Mouse (Mus musculus) thymus, adult 2 months (tissue): ENCODE data around the gene Vmn2r117.

Source experiments
- CTCF ChIP-seq: fragments of 200-500 bp; IDR thresholded peaks from 2 replicates; pipeline ENCODE4 v1.5.1; 2012; ENCODE audit warnings: mild to moderate bottlenecking, control low read depth, low read length, moderate library complexity, borderline replicate concordance; ENCODE audit not compliant: control insufficient read depth, poor library complexity, insufficient read depth; ENCODE audit errors: extremely low read depth
- POLR2A ChIP-seq: fragments of 200-500 bp; IDR thresholded peaks from 2 replicates; pipeline ENCODE4 v1.6.1; 2012; ENCODE audit warnings: mild to moderate bottlenecking, low read length, control low read depth, moderate library complexity; ENCODE audit not compliant: control insufficient read depth, poor library complexity, insufficient read depth; ENCODE audit errors: extremely low read depth

DNA sequence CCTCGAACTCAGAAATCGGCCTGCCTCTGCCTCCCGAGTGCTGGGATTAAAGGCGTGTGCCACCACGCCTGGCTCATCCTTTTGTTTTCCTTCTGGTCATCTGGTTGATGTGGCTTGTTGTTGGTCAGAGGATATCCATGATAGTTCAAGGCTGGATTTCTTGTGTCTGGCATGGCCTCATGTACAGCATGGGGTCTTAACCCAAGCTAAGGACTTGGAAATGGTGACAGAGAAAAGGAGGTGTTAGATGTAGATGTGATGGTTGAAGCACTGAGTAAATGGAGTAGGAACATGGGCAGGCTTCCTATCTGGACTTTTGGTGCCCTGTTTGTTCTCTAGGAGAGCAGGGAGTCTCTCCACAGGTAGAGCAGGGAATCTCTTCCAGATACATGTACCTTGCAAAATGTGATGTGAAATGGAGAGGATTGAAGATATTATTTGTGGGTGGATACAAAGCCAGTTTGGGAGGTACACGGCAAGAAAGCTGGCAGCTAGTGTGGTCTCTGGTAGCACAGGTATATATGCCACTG, 46.3 kb downstream of the Vmn2r117 start:
- TF ChIP-seq POLR2A (no peak), CTCF (no peak)
